Mouse (Mus musculus): ENCODE data around the gene Chd3. TPM values are rescaled to one million over a fixed set of nuclear protein-coding genes. Genes with fewer than 3 reads are reported as not detected.

The Chd3 gene
- total and polyA plus RNA-seq, 3 experiments: 31.9 to 92.0 (median 66.4) TPM

- no peak overlapping the region for H3K9ac ChIP-seq (ENCODE audit: insufficient read depth, low read depth)
- in situ Hi-C loops (cut with MboI; ENCODE audit: low pct_ligation_motif_present, low pct_unique_long_range_greater_than_20kb, low sequenced_read_pairs): no loop called here
- peaks cover 6 to 11% of the 10 kb centered on the region in 2 experiments; a peak in 3 of 4 replicates for H3K4me1 ChIP-seq (ENCODE audit: control insufficient read depth in 1 of 2, insufficient read depth in 2 of 2)
- H3K36me3 ChIP-seq (replicated peaks in 1 of 2; ENCODE audit: control insufficient read depth in 1 of 2, insufficient read depth in 1 of 2, low read length in 1 of 2): peaks cover 0 to 46% of the 10 kb centered on the region in 2 experiments
- H3K9me3 ChIP-seq (replicated peaks; ENCODE audit: low read length): no peaks in the 10 kb centered on the region
- no peak for DNase-seq (ENCODE audit: extremely low read depth)
- no peaks in the 10 kb centered on the region for H3K27me3 ChIP-seq (replicated peaks)
- H3K27ac ChIP-seq (ENCODE audit: insufficient read depth, low read depth): no peak overlapping the region
- H3K4me2 ChIP-seq (ENCODE audit: insufficient read depth, low read depth, poor library complexity, severe bottlenecking): no peak overlapping the region
- no peak overlapping the region for H3K4me3 ChIP-seq (replicated peaks in 1 of 3; ENCODE audit: low read depth in 2 of 3, low read length in 2 of 3, poor library complexity in 1 of 3)
- TF ChIP-seq PAX5 (IDR thresholded peaks at IDR 0.05; ENCODE audit: low read length): no peak
- TF ChIP-seq MXI1 (IDR thresholded peaks at IDR 0.05; ENCODE audit: low read depth, low read length): no peak
- TF ChIP-seq RAD21 (IDR thresholded peaks at IDR 0.05; ENCODE audit: low read depth, low read length): no peak
- TF ChIP-seq MAZ (IDR thresholded peaks at IDR 0.05; ENCODE audit: low read depth, low read length): no peak
- TF ChIP-seq ZNF384 (IDR thresholded peaks at IDR 0.05; ENCODE audit: low read depth, low read length): no peak
- TF ChIP-seq ZMIZ1 (IDR thresholded peaks at IDR 0.05; ENCODE audit: low read depth, low read length): no peak
- TF ChIP-seq GABPA (IDR thresholded peaks at IDR 0.05; ENCODE audit: insufficient replicate concordance, low read depth, low read length): no peak
- TF ChIP-seq JUND (conservative IDR thresholded peaks at IDR 0.05; ENCODE audit: low read depth, low read length): no peak
- no peak for TF ChIP-seq TBP (conservative IDR thresholded peaks at IDR 0.05; ENCODE audit: low read depth, low read length)
- TF ChIP-seq USF1 (IDR thresholded peaks at IDR 0.05; ENCODE audit: low read depth, low read length): no peak
- TF ChIP-seq ETS1 (conservative IDR thresholded peaks at IDR 0.05; ENCODE audit: low read depth, low read length): no peak
- TF ChIP-seq SMC3 (IDR thresholded peaks at IDR 0.05; ENCODE audit: low read depth, low read length): no peak
- no peak for TF ChIP-seq POLR2AphosphoS2 (IDR thresholded peaks at IDR 0.05; ENCODE audit: low read depth, low read length)
- TF ChIP-seq MYC (IDR thresholded peaks at IDR 0.05; ENCODE audit: low read depth, low read length): no peak
- no peak for TF ChIP-seq NRF1 (IDR thresholded peaks at IDR 0.05; ENCODE audit: low read depth, low read length)
- no peak for TF ChIP-seq ZC3H11A (IDR thresholded peaks at IDR 0.05; ENCODE audit: low read depth, low read length)
- no peak for TF ChIP-seq KAT2A (IDR thresholded peaks at IDR 0.05; ENCODE audit: insufficient replicate concordance, low read length)
- no peak for TF ChIP-seq HCFC1 (IDR thresholded peaks at IDR 0.05; ENCODE audit: low read depth, low read length)
- dilution Hi-C loops (cut with MboI; ENCODE audit: extremely low pct_ligation_motif_present, extremely low pct_unique_long_range_greater_than_20kb, low sequenced_read_pairs): no loop called here
- H3K79me2 ChIP-seq (replicated peaks; ENCODE audit: control insufficient read depth, extremely low read depth, insufficient read depth, poor library complexity, severe bottlenecking): no peaks in the 10 kb centered on the region
These were observed 12.2 kb upstream of the Chd3 start for GRCm38 (mm10) chr11:69381356-69381755.

DNA sequence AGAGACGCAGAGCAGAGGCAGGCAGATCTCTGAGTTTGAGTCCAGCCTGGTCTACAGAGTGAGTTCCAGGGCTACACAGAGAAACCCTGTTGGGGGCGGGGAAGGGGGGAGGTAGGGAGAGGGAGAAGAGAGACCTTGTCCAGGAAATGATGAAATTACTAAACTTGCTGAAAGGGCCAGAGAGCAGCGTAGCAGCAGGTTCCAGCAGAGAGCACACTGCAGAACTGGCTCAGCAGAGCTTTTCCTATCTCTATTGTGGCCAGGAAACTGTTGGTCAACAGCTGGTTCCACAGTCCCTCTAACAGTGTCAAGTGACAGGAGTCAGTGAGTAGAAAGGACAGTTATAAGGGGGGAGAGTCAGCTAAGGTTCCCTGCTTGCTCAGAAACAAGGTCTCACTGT is 10.4 kb upstream of the Chd3 start:
- Histone ChIP-seq H3K4me1 (ENCODE audit: control insufficient read depth in 1 of 2, insufficient read depth in 2 of 2) (peaks cover 6 to 14% of the 10 kb centered on the region in 2 experiments; a peak in 3 of 4 replicates), H3K36me3 (replicated peaks in 1 of 2; ENCODE audit: control insufficient read depth in 1 of 2, insufficient read depth in 1 of 2, low read length in 1 of 2) (peaks cover 0 to 44% of the 10 kb centered on the region in 2 experiments), H3K9ac (ENCODE audit: insufficient read depth, low read depth) (no peak overlapping the region), H3K4me2 (ENCODE audit: insufficient read depth, low read depth, poor library complexity, severe bottlenecking) (no peak overlapping the region), H3K27me3 (replicated peaks) (no peaks in the 10 kb centered on the region), H3K27ac (ENCODE audit: insufficient read depth, low read depth) (peak overlapping the region; percentile 47), H3K4me3 (replicated peaks in 1 of 3; ENCODE audit: low read depth in 2 of 3, low read length in 2 of 3, poor library complexity in 1 of 3) (no peak overlapping the region), H3K9me3 (replicated peaks; ENCODE audit: low read length) (no peaks in the 10 kb centered on the region), H3K79me2 (replicated peaks; ENCODE audit: control insufficient read depth, extremely low read depth, insufficient read depth, poor library complexity, severe bottlenecking) (no peaks in the 10 kb centered on the region)
- dilution Hi-C loops (cut with MboI; ENCODE audit: extremely low pct_ligation_motif_present, extremely low pct_unique_long_range_greater_than_20kb, low sequenced_read_pairs): no loop called here
- TF ChIP-seq USF1 (IDR thresholded peaks at IDR 0.05; ENCODE audit: low read depth, low read length) (no peak), TBP (conservative IDR thresholded peaks at IDR 0.05; ENCODE audit: low read depth, low read length) (no peak), CHD2 (IDR thresholded peaks at IDR 0.05; ENCODE audit: low read length) (no peak), MXI1 (IDR thresholded peaks at IDR 0.05; ENCODE audit: low read depth, low read length) (no peak), IRF4 (IDR thresholded peaks at IDR 0.05; ENCODE audit: low read depth, low read length) (no peak), KAT2A (IDR thresholded peaks at IDR 0.05; ENCODE audit: insufficient replicate concordance, low read length) (no peak), PAX5 (IDR thresholded peaks at IDR 0.05; ENCODE audit: low read length) (no peak), NELFE (IDR thresholded peaks at IDR 0.05; ENCODE audit: low read depth, low read length) (no peak), MAX (IDR thresholded peaks at IDR 0.05; ENCODE audit: low read length) (no peak), EP300 (IDR thresholded peaks at IDR 0.05; ENCODE audit: low read length) (no peak), ELF1 (IDR thresholded peaks at IDR 0.05; ENCODE audit: low read depth, low read length) (no peak), TCF12 (IDR thresholded peaks at IDR 0.05; ENCODE audit: low read depth, low read length) (no peak), GABPA (IDR thresholded peaks at IDR 0.05; ENCODE audit: insufficient replicate concordance, low read depth, low read length) (no peak), ZC3H11A (IDR thresholded peaks at IDR 0.05; ENCODE audit: low read depth, low read length) (no peak), MAFK (IDR thresholded peaks at IDR 0.05; ENCODE audit: insufficient replicate concordance, low read length) (no peak), BHLHE40 (IDR thresholded peaks at IDR 0.05; ENCODE audit: low read depth, low read length) (no peak), UBTF (IDR thresholded peaks at IDR 0.05; ENCODE audit: low read depth, low read length) (no peak), SIN3A (IDR thresholded peaks at IDR 0.05; ENCODE audit: low read length) (no peak)
- no peak for DNase-seq (ENCODE audit: extremely low read depth)
- in situ Hi-C loops (cut with MboI; ENCODE audit: low pct_ligation_motif_present, low pct_unique_long_range_greater_than_20kb, low sequenced_read_pairs): no loop called here

Measured in CH12.LX (cell line).